Comparison of ENCODE assay signal across 12 mouse cellular contexts in genomic region chr1:154917438-154917837, GRCm38 (mm10). TPM values are rescaled to one million over a fixed set of nuclear protein-coding genes. Genes with fewer than 3 reads are reported as not detected.
A peak's percentile ranks its signal among the peaks of the same experiment; 100 is the strongest.
DNase-seq lines count a peak whose midpoint lies in the region; ATAC-seq and TF ChIP-seq lines count a peak whose summit lies in the region.
"Had no signal": no experiment of that assay in that cellular context is flagged by ENCODE, and none has a peak within 500 bp of the region (broad histone marks: within the 10 kb centered on the region; RNA-seq: fewer than 3 reads in every experiment).

No protein-coding gene starts in this region.

- H3K27me3 ChIP-seq in heart, embryonic 11.5 days (ENCODE audit: control insufficient read depth, insufficient read depth, low read length), result no peaks in the 10 kb centered on the region
- no peaks in the 10 kb centered on the region for H3K27me3 ChIP-seq in lung, embryonic 14.5 days (ENCODE audit: insufficient read depth, low read length)
- no peaks in the 10 kb centered on the region for H3K27me3 ChIP-seq in midbrain, embryonic 10.5 days (ENCODE audit: low read depth, poor library complexity, severe bottlenecking)

- no peak overlapping the region for H3K4me3 ChIP-seq in heart, embryonic 11.5 days (ENCODE audit: low read depth, low read length)
- H3K4me3 ChIP-seq in lung, embryonic 14.5 days (ENCODE audit: low read depth, low read length), result no peak overlapping the region
- no peak overlapping the region for H3K4me3 ChIP-seq in lung, adult 2 months (replicated peaks; ENCODE audit: extremely low read depth, low read depth, low read length)
- H3K4me3 ChIP-seq in midbrain, embryonic 10.5 days, result no peak overlapping the region

- H3K9ac ChIP-seq in heart, embryonic 11.5 days (ENCODE audit: low read depth, low read length), result no peak overlapping the region
- H3K9ac ChIP-seq in lung, embryonic 14.5 days, result no peak overlapping the region

- no peak overlapping the region for H3K4me2 ChIP-seq in heart, embryonic 11.5 days
- no peak overlapping the region for H3K4me2 ChIP-seq in lung, embryonic 14.5 days

- no peak for TF ChIP-seq CTCF in lung, embryonic 14.5 days (IDR thresholded peaks at IDR 0.05; ENCODE audit: low read depth)
- TF ChIP-seq CTCF in lung, adult 2 months (IDR thresholded peaks at IDR 0.05; ENCODE audit: insufficient read depth, low read length), result no peak
- no peak for TF ChIP-seq CTCF in brain, embryonic 14.5 days (IDR thresholded peaks at IDR 0.05; ENCODE audit: borderline replicate concordance, extremely low read depth, insufficient read depth, insufficient read length)

- H3K27ac ChIP-seq in heart, embryonic 11.5 days (ENCODE audit: low read depth, low read length), result no peak overlapping the region
- H3K27ac ChIP-seq in lung, embryonic 14.5 days (ENCODE audit: low read depth), result no peak overlapping the region
- no peak overlapping the region for H3K27ac ChIP-seq in midbrain, embryonic 10.5 days (replicated peaks)
- H3K27ac ChIP-seq: kidney, postnatal 0 days had no signal

- 69% methylated on average over 6 of the region's 6 CpGs for WGBS in heart, embryonic 11.5 days (ENCODE audit: insufficient replicate concordance)
- 38% methylated on average over 6 of the region's 6 CpGs for WGBS in lung, embryonic 14.5 days
- 61% methylated on average over 6 of the region's 6 CpGs for WGBS in lung, adult 2 months
- WGBS in midbrain, embryonic 10.5 days, result 91% methylated on average over 6 of the region's 6 CpGs

- ATAC-seq in heart, embryonic 11.5 days (replicated peaks; ENCODE audit: insufficient number of reproducible peaks, low FRiP score, low TSS enrichment), result no peak
- peak; percentile 81; the same call in 1 of the 2 replicates for ATAC-seq in lung, embryonic 14.5 days (ENCODE audit: insufficient read depth)
- ATAC-seq in erythroblast, adult 5-6 weeks (replicated peaks; ENCODE audit: low FRiP score, poor library complexity, severe bottlenecking), result no peak
- ATAC-seq: CD4-positive, CD25-positive, alpha-beta regulatory T cell, adult 4 months; inflammation-experienced regulatory T-cells, adult 6 months; Patski had no signal

- DNase-seq in heart, adult 18-20 months, result peak; percentile 37 to 59
- DNase-seq in lung, embryonic 14.5 days, result peak; percentile 59
- no peak for DNase-seq in lung, adult 2 months
- peak; percentile 31 for DNase-seq in brain, embryonic 14.5 days (ENCODE audit: low read depth)
- DNase-seq in heart, postnatal 4 days, result peak; percentile 39
- no peak for DNase-seq in midbrain, embryonic 10.5 days (ENCODE audit: low spot score)

- H3K4me1 ChIP-seq in heart, embryonic 11.5 days (ENCODE audit: control insufficient read depth, insufficient read depth, low read length), result no peaks in the 10 kb centered on the region
- H3K4me1 ChIP-seq in lung, embryonic 14.5 days (ENCODE audit: insufficient read depth), result no peaks in the 10 kb centered on the region
- no peaks in the 10 kb centered on the region for H3K4me1 ChIP-seq in lung, adult 2 months (ENCODE audit: control insufficient read depth, insufficient read depth, low read length)
- H3K4me1 ChIP-seq in midbrain, embryonic 10.5 days, result no peaks in the 10 kb centered on the region

- no peaks in the 10 kb centered on the region for H3K9me3 ChIP-seq in heart, embryonic 11.5 days (replicated peaks; ENCODE audit: control insufficient read depth, low read length)
- no peaks in the 10 kb centered on the region for H3K9me3 ChIP-seq in lung, embryonic 14.5 days (ENCODE audit: low read depth, low read length)
- no peaks in the 10 kb centered on the region for H3K9me3 ChIP-seq in midbrain, embryonic 10.5 days (replicated peaks)

- H3K36me3 ChIP-seq in heart, embryonic 11.5 days (ENCODE audit: control insufficient read depth, insufficient read depth, low read length), result no peaks in the 10 kb centered on the region
- H3K36me3 ChIP-seq in lung, embryonic 14.5 days (ENCODE audit: insufficient read depth), result no peaks in the 10 kb centered on the region
- H3K36me3 ChIP-seq in midbrain, embryonic 10.5 days, result no peaks in the 10 kb centered on the region

- TF ChIP-seq POLR2A in lung, adult 2 months (IDR thresholded peaks at IDR 0.05; ENCODE audit: borderline replicate concordance, extremely low read depth, low read depth, low read length), result no peak
- no peak for TF ChIP-seq POLR2A in brain, embryonic 14.5 days (IDR thresholded peaks at IDR 0.05; ENCODE audit: borderline replicate concordance, extremely low read depth, insufficient read depth, insufficient read length, poor library complexity, severe bottlenecking)

RNA-seq across cellular contexts. Expression of gene Cacna1e, which starts 33.1 kb away (rescaled TPM):
- under 1 TPM; 0.05 to 0.44 TPM for total RNA-seq in heart, adult 18-20 months (2021)
- 0.32 and 0.66 TPM in 2 replicates for polyA plus RNA-seq in heart, embryonic 11.5 days (2014; fragmentation: Nextera tagmentation; extraction: Ambion mirVana)
- polyA plus RNA-seq in lung, embryonic 14.5 days (2014; fragmentation: Nextera tagmentation; extraction: Ambion mirVana), result 0.23 and 0.25 TPM in 2 replicates
- 0.41 and 0.88 TPM in 2 replicates for polyA plus RNA-seq in lung, adult 2 months (2012; rRNA removed)
- polyA plus RNA-seq in brain, embryonic 14.5 days (2012; rRNA removed), result 18.4 and 28.8 TPM in 2 replicates
- under 1 TPM; 0.14 to 0.26 TPM for total RNA-seq in heart, postnatal 4 days (2021)
- polyA plus RNA-seq in midbrain, embryonic 10.5 days (2016; fragmentation: Nextera tagmentation; extraction: Ambion mirVana), result 1.3 and 1.5 TPM in 2 replicates
- 0.63 and 1.2 TPM in 2 replicates for total RNA-seq in erythroblast, adult 5-6 weeks (2015; ENCODE audit: low replicate concordance)
- 0.85 and 0.98 TPM in 2 replicates for total RNA-seq in erythroblast, adult 5-6 weeks (2017; ENCODE audit: low replicate concordance)
- polyA plus RNA-seq: Patski had no signal

Comparison
In these comparisons a context has a peak if more than half of its experiments do, and no peak if none do; other contexts are left out.
1. DNase-seq: peak in heart, adult 18-20 months (2 of 2), lung, embryonic 14.5 days (single experiment), brain, embryonic 14.5 days (single experiment) and heart, postnatal 4 days (single experiment); none in lung, adult 2 months (single experiment) and midbrain, embryonic 10.5 days (single experiment).